Mouse (Mus musculus): ENCODE data around the gene Car4. TPM values are rescaled to one million over a fixed set of nuclear protein-coding genes. Genes with fewer than 3 reads are reported as not detected.
A peak's percentile ranks its signal among the peaks of the same experiment; 100 is the strongest.

Car4 gene
- total RNA-seq, 4 experiments from 2014 or later, result 1.5 to 3.5 (median 2.3) TPM

- DNase-seq, result no peak
Observed at GRCm38 (mm10) chr11:84959181-84959580, 1.6 kb downstream of the Car4 start.

GRCm38 (mm10) chr11:84959701-84960181 lies 2.2 kb downstream of the Car4 start:
- peak; percentile 7 for DNase-seq

- DNase-seq, result no peak
Observed at GRCm38 (mm10) chr11:84960291-84960690, 2.7 kb downstream of the Car4 start.

- DNase-seq, result no peak
Observed at GRCm38 (mm10) chr11:84960780-84961179, 3.2 kb downstream of the Car4 start.

- no peak for DNase-seq
Observed at GRCm38 (mm10) chr11:84961571-84961970, 4.0 kb downstream of the Car4 start.

- DNase-seq, result no peak
Observed at GRCm38 (mm10) chr11:84962536-84962935, 5.0 kb downstream of the Car4 start.

- DNase-seq, result no peak
Observed at GRCm38 (mm10) chr11:84963556-84963955, 6.0 kb downstream of the Car4 start.

GRCm38 (mm10) chr11:84966696-84967095 lies 9.1 kb downstream of the Car4 start:
- no peak for DNase-seq

- no peak for DNase-seq
Observed at GRCm38 (mm10) chr11:84967113-84967512, 9.5 kb downstream of the Car4 start.

- DNase-seq, result no peak
Observed at GRCm38 (mm10) chr11:84968309-84968708, 10.7 kb downstream of the Car4 start.

GRCm38 (mm10) chr11:84968775-84969174 lies 11.2 kb downstream of the Car4 start:
- no peak for DNase-seq

- DNase-seq, result peak; percentile 67
Observed at GRCm38 (mm10) chr11:84972067-84972466, 14.5 kb downstream of the Car4 start.

- no peak for DNase-seq
Observed at GRCm38 (mm10) chr11:84973661-84974060, 16.1 kb downstream of the Car4 start.

- no peak for DNase-seq
Observed at GRCm38 (mm10) chr11:84974582-84974981, 17.0 kb downstream of the Car4 start.

- DNase-seq, result no peak
Observed at GRCm38 (mm10) chr11:84976706-84977105, 19.1 kb downstream of the Car4 start.

- no peak for DNase-seq
Observed at GRCm38 (mm10) chr11:84977385-84977952, 19.9 kb downstream of the Car4 start.

GRCm38 (mm10) chr11:84978113-84978512 lies 20.5 kb downstream of the Car4 start:
- peak; percentile 14 for DNase-seq

- DNase-seq, result no peak
Observed at GRCm38 (mm10) chr11:84979351-84979750, 21.8 kb downstream of the Car4 start.

GRCm38 (mm10) chr11:84980697-84981096 lies 23.1 kb downstream of the Car4 start:
- DNase-seq, result no peak

GRCm38 (mm10) chr11:84985421-84985820 lies 27.8 kb downstream of the Car4 start:
- DNase-seq, result no peak

- DNase-seq, result no peak
Observed at GRCm38 (mm10) chr11:84988341-84988919, 30.8 kb downstream of the Car4 start.

- no peak for DNase-seq
Observed at GRCm38 (mm10) chr11:84992996-84993395, 35.4 kb downstream of the Car4 start.

GRCm38 (mm10) chr11:84995241-84995640 lies 37.7 kb downstream of the Car4 start:
- DNase-seq, result no peak

GRCm38 (mm10) chr11:85003566-85003965 lies 46.0 kb downstream of the Car4 start:
- no peak for DNase-seq

- DNase-seq, result no peak
Observed at GRCm38 (mm10) chr11:85013121-85013520, 55.5 kb downstream of the Car4 start.
